Mouse (Mus musculus) olfactory bulb, adult 2 months (tissue): ENCODE results near the gene Gm4922.

Experiments used
- CTCF ChIP-seq: fragments of 200-500 bp; IDR thresholded peaks from 2 replicates; pipeline ENCODE4 v1.5.1; 2012; ENCODE audit warnings: low read depth, mild to moderate bottlenecking, low read length, moderate library complexity; ENCODE audit not compliant: insufficient read depth
- POLR2A ChIP-seq: fragments of 200-500 bp; IDR thresholded peaks from 2 replicates; pipeline ENCODE4 v1.6.1; 2012; ENCODE audit warnings: mild to moderate bottlenecking, low read depth, low read length, moderate library complexity; ENCODE audit not compliant: insufficient read depth

DNA sequence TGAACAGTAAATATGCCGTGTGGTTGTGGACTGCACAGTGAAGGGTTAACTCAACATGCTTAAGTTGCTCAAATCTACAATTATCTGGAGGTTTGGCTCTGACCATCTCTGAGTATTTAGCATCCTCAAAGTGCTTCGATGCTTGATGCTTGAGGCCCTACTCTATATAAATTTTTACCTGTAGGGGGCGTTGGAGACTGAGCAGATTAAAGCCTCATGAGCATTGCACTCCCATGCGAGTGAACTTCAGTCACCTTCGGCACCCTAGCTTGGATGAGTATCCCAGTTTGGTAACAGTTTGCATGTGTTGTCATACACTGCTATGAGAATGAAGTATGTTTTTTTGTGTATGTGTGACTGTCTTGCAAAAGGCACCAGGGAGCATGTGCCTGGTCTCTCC is 16.7 kb downstream of the Gm4922 start:
- TF ChIP-seq CTCF (no peak), POLR2A (no peak)
